Comparison of ENCODE assay signal across 17 mouse cellular contexts in the genomic region with DNA sequence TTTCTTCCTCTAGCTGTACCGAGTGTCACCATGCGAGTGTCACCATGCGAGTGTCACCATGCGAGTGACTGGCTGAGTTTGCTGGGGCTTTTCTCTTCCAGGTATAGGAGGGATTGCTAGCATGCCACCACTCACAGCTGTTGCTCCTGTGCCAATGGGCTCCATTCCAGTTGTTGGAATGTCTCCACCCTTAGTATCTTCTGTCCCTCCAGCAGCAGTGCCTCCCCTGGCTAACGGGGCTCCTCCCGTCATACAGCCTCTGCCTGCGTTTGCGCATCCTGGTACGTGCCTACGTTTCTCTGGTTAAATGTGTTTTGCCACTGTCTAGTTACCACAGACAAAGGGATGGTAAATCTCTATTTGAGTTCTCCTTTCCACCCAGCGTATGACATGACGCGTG.
DNase-seq lines count a peak whose midpoint lies in the region; ATAC-seq and TF ChIP-seq lines count a peak whose summit lies in the region.
"Had no signal": no experiment of that assay in that cellular context is flagged by ENCODE, and none has a peak within 500 bp of the region (broad histone marks: within the 10 kb centered on the region; RNA-seq: fewer than 3 reads in every experiment).

No protein-coding gene starts in this region.

- no peak for ATAC-seq in liver, embryonic 12.5 days
- no peak for ATAC-seq in liver, postnatal 0 days
- ATAC-seq: forebrain, embryonic 14.5 days; intestine, embryonic 16.5 days had no signal

- H3K4me2 ChIP-seq in liver, embryonic 12.5 days = no peak overlapping the region
- no peak overlapping the region for H3K4me2 ChIP-seq in liver, postnatal 0 days (ENCODE audit: low read depth, low read length)
- H3K4me2 ChIP-seq: embryonic facial prominence, embryonic 12.5 days; heart, embryonic 15.5 days; hindbrain, embryonic 15.5 days had no signal

- H3K4me1 ChIP-seq in liver, embryonic 12.5 days = peaks cover 47% of the 10 kb centered on the region
- peaks cover 5% of the 10 kb centered on the region for H3K4me1 ChIP-seq in liver, postnatal 0 days (ENCODE audit: insufficient read depth)
- H3K4me1 ChIP-seq: hindbrain, embryonic 15.5 days had no signal

- no peak overlapping the region; the same call in 1 of the 2 replicates for H3K9ac ChIP-seq in liver, embryonic 12.5 days
- H3K9ac ChIP-seq in liver, postnatal 0 days (replicated peaks) = no peak overlapping the region
- H3K9ac ChIP-seq: embryonic facial prominence, embryonic 12.5 days; heart, embryonic 15.5 days; hindbrain, embryonic 15.5 days had no signal

- H3K27ac ChIP-seq in liver, embryonic 12.5 days = peak overlapping the region; percentile 17
- no peak overlapping the region for H3K27ac ChIP-seq in liver, postnatal 0 days (ENCODE audit: low read depth)
- H3K27ac ChIP-seq in layer of hippocampus, adult 2 months = no peak overlapping the region
- H3K27ac ChIP-seq: embryonic facial prominence, embryonic 12.5 days; heart, embryonic 15.5 days; hindbrain, embryonic 15.5 days had no signal

- no peak for TF ChIP-seq CTCF in liver, postnatal 0 days (IDR thresholded peaks at IDR 0.05; ENCODE audit: low read depth)
- no peak for TF ChIP-seq CTCF in layer of hippocampus, adult 2 months (conservative IDR thresholded peaks at IDR 0.05)

- no peaks in the 10 kb centered on the region for H3K9me3 ChIP-seq in liver, embryonic 12.5 days (replicated peaks)
- no peaks in the 10 kb centered on the region for H3K9me3 ChIP-seq in liver, postnatal 0 days (ENCODE audit: low read length)
- H3K9me3 ChIP-seq: embryonic facial prominence, embryonic 12.5 days; heart, embryonic 15.5 days; hindbrain, embryonic 15.5 days had no signal

- no peak for TF ChIP-seq EP300 in liver, postnatal 0 days (IDR thresholded peaks at IDR 0.05; ENCODE audit: low read depth)

- H3K4me3 ChIP-seq in liver, embryonic 12.5 days = no peak overlapping the region
- H3K4me3 ChIP-seq in liver, postnatal 0 days (ENCODE audit: low read depth, low read length) = no peak overlapping the region
- H3K4me3 ChIP-seq in layer of hippocampus, adult 2 months = no peak overlapping the region
- H3K4me3 ChIP-seq: embryonic facial prominence, embryonic 12.5 days; heart, embryonic 15.5 days; hindbrain, embryonic 15.5 days had no signal

- no peaks in the 10 kb centered on the region for H3K27me3 ChIP-seq in liver, embryonic 12.5 days (replicated peaks)
- no peaks in the 10 kb centered on the region for H3K27me3 ChIP-seq in liver, postnatal 0 days (ENCODE audit: insufficient read depth, low read length)
- H3K27me3 ChIP-seq: embryonic facial prominence, embryonic 12.5 days; heart, embryonic 15.5 days; hindbrain, embryonic 15.5 days had no signal

- peaks cover 36% of the 10 kb centered on the region for H3K36me3 ChIP-seq in liver, embryonic 12.5 days
- H3K36me3 ChIP-seq in liver, postnatal 0 days (replicated peaks; ENCODE audit: insufficient read depth, low read length) = peaks cover 23% of the 10 kb centered on the region

- 90% methylated on average over 13 of the region's 13 CpGs for WGBS in liver, embryonic 12.5 days (ENCODE audit: insufficient replicate concordance)
- 88% methylated on average over 13 of the region's 13 CpGs for WGBS in liver, postnatal 0 days (ENCODE audit: insufficient replicate concordance)

- peak; percentile 24 to 35 for DNase-seq in heart, adult 18-20 months
- no peak for DNase-seq in heart, adult 11 months
- DNase-seq in liver, postnatal 0 days = no peak
- peak; percentile 22 for DNase-seq in gastrocnemius, postnatal 25 days
- DNase-seq in layer of hippocampus, adult 2 months (ENCODE audit: low spot score in 2 of 2) = no peak
- DNase-seq in embryo, embryonic 9.5 days (ENCODE audit: extremely low spot score) = no peak
- DNase-seq: adrenal gland, adult 8-10 months; adrenal gland, postnatal 36 days; cerebellum, adult 2 months; embryo, embryonic 11 days; kidney, adult 8-10 months had no signal

Comparison
In these comparisons a context has a peak if more than half of its experiments do, and no peak if none do; other contexts are left out.
1. DNase-seq: peak in heart, adult 18-20 months (2 of 2) and gastrocnemius, postnatal 25 days (single experiment); none in heart, adult 11 months (single experiment), liver, postnatal 0 days (single experiment), layer of hippocampus, adult 2 months (0 of 2) and embryo, embryonic 9.5 days (single experiment).